Mouse (Mus musculus): Measurements from ENCODE around the gene Cyp2j8.

DNA sequence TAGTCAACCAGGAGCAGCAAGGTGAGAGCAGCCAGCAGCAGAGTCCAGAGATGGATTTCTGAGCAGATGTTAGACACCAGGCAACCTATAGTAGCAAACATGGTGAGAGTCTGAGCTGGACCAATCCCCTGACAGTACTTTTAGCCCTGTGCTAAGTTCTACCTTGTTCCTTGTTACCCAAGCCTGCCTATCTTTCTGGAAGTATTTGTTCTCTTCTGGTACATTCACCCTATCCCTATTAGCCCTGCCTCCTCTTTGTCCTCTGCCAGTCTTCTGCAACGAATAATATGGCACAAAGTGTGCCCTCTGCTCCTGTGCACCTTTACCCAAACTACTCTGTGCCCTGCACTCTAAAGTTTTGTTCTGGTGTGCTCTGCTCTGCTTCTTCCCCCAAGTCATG, at the start of gene Cyp2j8:
- TF ChIP-seq CTCF (IDR thresholded peaks at IDR 0.05; ENCODE audit: low read depth) = no peak
- no peak for TF ChIP-seq EP300 (optimal IDR thresholded peaks at IDR 0.05)

Data from stomach, postnatal 0 days (tissue).